Mouse (Mus musculus): ENCODE measurements around the gene Clock. TPM values are rescaled to one million over a fixed set of nuclear protein-coding genes. Genes with fewer than 3 reads are reported as not detected.

The Clock gene
- total RNA-seq (2021): 10 to 100 TPM; 33.9 to 36.6 TPM
- long read RNA-seq, experiment 1, partial matches to known transcripts: 0 of 14 reads
- long read RNA-seq, experiment 1, other reads (novel, unspliced or antisense): 14 of 14 reads
- long read RNA-seq, experiment 2, partial matches to known transcripts: 5 of 17 reads
- long read RNA-seq, experiment 2, other reads (novel, unspliced or antisense): 11 of 17 reads

GRCm38 (mm10) chr5:76304452-76305341 lies at the start of gene Clock:
Clock (minus strand) TSS chr5:76304792.
- DNase-seq (ENCODE audit: low spot score in 2 of 2): peak; percentile 79 to 82

- no peak for DNase-seq (ENCODE audit: low spot score in 2 of 2)
Observed at GRCm38 (mm10) chr5:76351953-76352611, 47.5 kb upstream of the Clock start.

GRCm38 (mm10) chr5:76351537-76351936 lies 46.9 kb upstream of the Clock start:
- no peak for DNase-seq (ENCODE audit: low spot score in 2 of 2)

DNA sequence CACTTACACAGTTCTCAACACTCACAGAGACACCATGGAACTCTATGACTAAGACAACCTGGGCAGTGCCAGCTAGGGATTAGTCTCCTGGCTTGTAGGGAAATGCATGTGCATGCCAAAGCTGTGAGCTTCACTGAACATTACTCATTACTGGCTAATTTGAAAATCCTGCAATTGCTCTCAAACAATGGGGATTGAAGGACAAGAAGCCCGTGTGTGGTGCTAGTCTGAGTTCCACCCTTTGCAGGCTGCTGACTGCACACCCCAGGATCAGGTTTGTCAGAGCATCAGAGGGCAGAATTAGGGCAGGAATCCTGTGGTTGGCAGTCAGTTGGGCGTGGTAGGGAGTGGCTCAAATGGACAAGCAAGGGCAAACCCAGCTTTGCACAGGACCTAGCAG lies 41.5 kb upstream of the Clock start:
- no peak for DNase-seq (ENCODE audit: low spot score in 2 of 2)

DNA sequence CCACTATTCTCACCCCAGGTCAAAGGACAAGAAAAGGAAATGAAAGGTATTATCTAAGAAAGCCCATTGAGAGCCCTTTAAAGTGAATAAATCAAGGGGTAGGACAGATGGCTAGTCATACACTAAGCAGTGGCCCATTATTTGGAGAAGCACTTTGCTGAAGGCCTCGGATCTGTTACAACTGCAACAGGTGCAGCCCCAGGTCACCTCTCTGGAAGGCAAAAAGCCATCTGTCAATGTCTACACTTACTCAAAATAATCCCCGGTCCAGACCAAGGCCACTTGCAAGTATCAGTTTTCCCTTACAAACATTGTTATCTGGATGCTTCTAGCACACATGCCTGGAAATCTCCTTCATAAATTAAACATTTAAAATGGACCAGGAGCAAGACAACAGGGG lies 36.3 kb upstream of the Clock start:
- DNase-seq (ENCODE audit: low spot score in 2 of 2): no peak

GRCm38 (mm10) chr5:76337100-76337499 lies 32.5 kb upstream of the Clock start:
- no peak for DNase-seq (ENCODE audit: low spot score in 2 of 2)

DNA sequence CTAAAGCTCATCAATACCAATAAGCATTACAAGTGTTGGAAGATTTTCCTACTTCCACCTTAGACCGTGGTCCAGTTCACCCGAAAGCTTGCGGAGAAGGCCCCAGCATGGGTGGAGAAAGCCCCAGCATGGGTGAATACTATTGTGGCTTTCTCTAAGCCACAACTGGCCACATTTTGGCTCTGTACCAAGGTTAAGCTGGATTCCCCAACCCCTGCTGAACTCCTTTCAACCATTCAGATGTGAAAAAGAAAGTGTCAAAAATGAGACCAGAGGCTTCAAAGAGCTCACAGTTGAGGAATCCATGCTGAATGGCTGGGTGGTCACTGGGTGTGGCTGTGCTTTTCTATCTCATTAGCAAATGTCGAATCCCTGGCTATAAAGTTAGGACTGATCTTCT lies 29.2 kb upstream of the Clock start:
- DNase-seq (ENCODE audit: low spot score in 2 of 2): no peak

GRCm38 (mm10) chr5:76330953-76331352 lies 26.4 kb upstream of the Clock start, which contains the start of gene Pdcl2:
Pdcl2 (minus strand) TSS chr5:76331156.
- no peak for DNase-seq (ENCODE audit: low spot score in 2 of 2)

DNA sequence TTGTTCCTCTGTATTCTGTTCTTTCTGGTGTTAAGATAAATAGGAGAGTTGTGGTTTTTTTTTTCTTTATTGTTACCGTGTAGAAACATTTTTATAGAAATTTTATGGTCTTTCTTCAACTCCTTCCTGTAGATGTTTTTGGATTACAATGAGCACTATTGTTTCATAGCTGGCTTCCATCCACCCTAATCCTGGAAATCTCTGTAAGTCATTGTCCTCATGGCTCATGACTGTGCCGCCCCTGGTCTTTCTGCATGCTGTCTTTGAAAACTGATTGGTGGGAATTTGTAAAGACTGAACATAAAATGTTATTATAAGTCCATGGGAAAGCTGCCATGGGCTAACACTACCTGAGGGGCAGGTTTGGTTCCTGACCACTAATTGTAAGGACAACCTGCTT lies 22.7 kb upstream of the Clock start:
- no peak for DNase-seq (ENCODE audit: low spot score in 2 of 2)

- no peak for DNase-seq (ENCODE audit: low spot score in 2 of 2)
Observed at GRCm38 (mm10) chr5:76325113-76325512, 20.5 kb upstream of the Clock start.

DNA sequence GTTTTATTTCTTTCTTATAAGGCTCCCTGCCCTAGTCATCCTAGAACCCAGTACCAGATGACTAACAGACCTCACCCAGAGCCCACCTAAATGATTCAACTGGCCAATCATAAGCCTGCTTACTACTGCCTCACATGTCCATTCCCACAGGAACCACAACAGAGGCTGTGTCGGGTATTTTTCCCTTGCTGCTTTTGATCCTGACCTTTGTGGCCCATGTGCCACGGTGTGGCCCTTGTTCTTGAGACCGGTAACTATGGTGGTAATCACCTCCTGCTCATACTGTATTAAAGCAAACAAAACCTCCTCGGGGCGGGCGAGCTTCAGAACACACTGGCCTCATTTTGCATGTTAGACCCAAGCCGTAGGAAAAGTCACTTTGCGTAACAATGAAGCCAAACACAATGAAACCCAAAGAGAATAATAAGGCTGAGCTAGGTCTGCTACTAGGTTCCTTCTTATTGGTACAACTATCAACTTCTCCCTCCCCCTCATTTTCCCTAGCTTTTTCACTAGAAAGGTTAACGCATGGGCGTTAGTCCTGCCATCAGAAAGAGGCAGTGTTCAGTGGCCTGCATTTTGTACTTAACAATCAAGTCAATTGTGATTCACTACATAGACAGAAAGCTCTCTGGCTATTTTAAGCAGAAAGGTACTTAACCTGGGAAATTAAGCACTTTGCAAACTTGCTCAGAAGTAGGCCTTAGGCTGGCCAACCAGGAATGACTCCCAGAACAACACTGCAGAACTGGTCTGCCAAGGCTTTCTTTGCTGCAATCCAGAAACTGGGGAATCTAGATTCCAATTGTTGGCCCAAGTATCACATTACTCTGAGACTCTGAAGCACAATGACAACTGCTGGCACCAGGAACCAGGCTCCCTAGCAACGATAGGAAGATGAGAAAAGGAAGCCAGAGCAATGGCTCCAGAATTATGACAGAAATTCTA lies 16.9 kb upstream of the Clock start:
- no peak for DNase-seq (ENCODE audit: low spot score in 2 of 2)

DNA sequence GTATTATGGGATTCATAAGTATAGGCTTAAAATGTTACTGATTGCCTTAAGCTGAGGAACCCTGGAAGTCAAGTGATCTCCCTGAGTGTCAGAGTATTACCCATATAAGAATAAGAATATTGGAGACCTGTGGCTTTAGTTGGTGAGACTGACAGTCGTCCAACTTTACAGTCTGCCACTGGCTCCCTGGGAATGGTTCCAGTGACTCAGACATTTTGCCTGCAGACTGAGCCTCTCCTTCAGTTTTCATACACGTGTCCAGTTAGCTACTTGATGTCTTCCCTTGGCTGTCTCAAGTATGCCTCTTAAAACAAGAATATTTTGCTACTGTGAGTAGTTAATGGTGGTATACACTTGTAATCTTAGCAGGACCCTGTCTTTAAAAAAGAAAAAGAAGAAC lies 3.6 kb upstream of the Clock start:
- DNase-seq (ENCODE audit: low spot score in 2 of 2): no peak

DNA sequence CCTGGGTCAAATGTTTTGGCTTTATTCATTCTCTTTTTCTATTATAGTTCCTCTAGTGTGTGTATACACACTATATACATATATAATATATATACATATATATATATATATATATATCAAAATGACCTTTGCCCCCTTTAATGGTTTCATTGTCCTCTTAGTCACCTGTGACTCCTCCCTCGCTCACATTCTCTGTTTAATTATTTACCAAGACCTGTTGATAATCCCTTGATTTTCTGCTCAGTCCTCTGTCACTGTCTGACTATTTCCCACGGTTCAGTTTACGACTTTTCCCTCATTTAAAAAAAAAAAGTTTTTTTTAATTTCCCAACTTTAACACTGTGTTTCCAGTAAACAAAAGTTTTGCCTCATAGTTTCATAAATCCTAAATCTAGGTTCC lies 1.7 kb upstream of the Clock start:
- no peak for DNase-seq (ENCODE audit: low spot score in 2 of 2)

- no peak for DNase-seq (ENCODE audit: low spot score in 2 of 2)
Observed at GRCm38 (mm10) chr5:76305616-76306015, 1.0 kb upstream of the Clock start.

- DNase-seq (ENCODE audit: low spot score in 2 of 2): peak; percentile 62 to 72
Observed at GRCm38 (mm10) chr5:76303745-76304451, 694 bp downstream of the Clock start.

DNA sequence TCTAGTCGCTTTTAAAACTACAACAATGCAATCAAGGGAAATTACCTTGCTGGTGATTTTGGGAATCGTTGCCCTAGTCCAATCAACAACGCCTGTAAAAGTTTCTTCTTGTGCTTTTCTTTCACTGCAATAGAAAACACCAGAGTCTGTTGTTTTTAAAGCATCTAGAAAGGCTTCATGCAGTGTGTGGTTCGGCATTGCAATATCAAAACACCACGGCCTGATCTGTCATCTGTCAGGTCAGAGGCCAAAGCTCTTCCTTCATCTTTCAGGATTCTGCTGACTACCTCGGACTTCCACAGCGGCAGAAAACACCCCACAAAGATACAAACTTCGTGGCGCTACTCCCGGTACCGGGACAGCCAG lies 1.2 kb downstream of the Clock start:
- no peak for DNase-seq (ENCODE audit: low spot score in 2 of 2)

DNA sequence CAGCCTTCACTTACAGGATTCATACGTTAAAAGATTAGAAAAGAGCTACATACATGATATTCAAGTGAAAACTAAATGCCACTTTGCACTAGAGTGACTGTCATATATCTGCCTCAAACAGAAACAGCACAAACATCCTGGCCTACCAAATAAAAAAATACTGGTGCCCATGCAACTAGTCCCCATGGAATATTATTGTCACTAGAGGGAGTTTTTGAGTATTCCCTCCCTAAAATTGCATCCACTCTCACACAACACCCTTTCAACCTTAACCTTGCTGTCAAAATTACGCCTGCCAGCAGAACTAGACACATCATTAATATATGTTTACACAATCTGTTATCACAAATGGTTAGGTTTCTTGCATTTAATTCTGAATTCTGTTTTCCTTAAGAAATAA lies 2.6 kb downstream of the Clock start:
- DNase-seq (ENCODE audit: low spot score in 2 of 2): no peak

GRCm38 (mm10) chr5:76289234-76289691 lies 15.3 kb downstream of the Clock start:
- DNase-seq (ENCODE audit: low spot score in 2 of 2): no peak

DNA sequence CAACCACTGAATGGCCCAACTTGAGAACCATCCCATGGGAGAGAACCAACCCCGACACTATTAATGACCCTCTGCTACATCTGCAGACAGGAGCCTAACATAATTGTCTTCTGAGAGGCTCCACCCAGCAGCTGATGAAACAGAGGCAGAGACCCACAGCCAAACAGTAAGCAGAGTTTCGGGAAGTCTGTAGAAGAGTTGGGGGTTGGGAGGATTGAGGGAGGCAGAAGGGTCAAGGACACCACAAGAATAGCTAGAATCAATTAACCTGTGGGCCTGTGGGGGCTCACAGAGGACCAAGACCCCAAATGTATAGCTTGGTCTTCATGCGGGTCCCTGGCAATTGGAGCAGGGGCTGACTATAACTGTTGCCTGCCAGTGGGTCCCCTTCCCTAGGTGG lies 16.3 kb downstream of the Clock start:
- DNase-seq (ENCODE audit: low spot score in 2 of 2): no peak

GRCm38 (mm10) chr5:76287062-76287461 lies 17.5 kb downstream of the Clock start:
- DNase-seq (ENCODE audit: low spot score in 2 of 2): no peak

Data from adrenal gland, postnatal 4 days (tissue).